Mouse (Mus musculus) gastrocnemius, postnatal 14 days (tissue): ENCODE results near the gene Tmsb15b1. TPM values are rescaled to one million over a fixed set of nuclear protein-coding genes. Genes with fewer than 3 reads are reported as not detected.
"Not testable (repeated sequence)": the region's sequence is repeated elsewhere in the genome, so short reads cannot be mapped to it uniquely, and the experiment has no call there.

ENCODE experiments used
- DNase-seq: peaks from one replicate; pipeline ENCODE4 v3.0.0; 2021; ENCODE audit warnings: mixed read lengths
- intact Hi-C: fragments of 180-260 bp; cut with DNase I; formaldehyde crosslinking; loops from one replicate; pipeline ENCODE4 v1.15.1; 2025; ENCODE audit warnings: low total_unique reads
- long read RNA-seq, 2 experiments: library from polyadenylated mRNA; stranded (forward); transcript quantifications; one replicate each; pipeline ENCODE4 v2.0.0; 2021
- total RNA-seq, 2 experiments: library from RNA; stranded (reverse); gene quantifications; 2 replicates each; pipeline ENCODE4 v1.2.3; 2021

Gene Tmsb15b1
- total RNA-seq, result 1 to 10 TPM; 1.8 to 4.9 TPM
- long read RNA-seq, experiment 1, partial matches to known transcripts, result 0 of 1 reads
- long read RNA-seq, experiment 1, other reads (novel, unspliced or antisense), result 0 of 1 reads
- long read RNA-seq, experiment 2, result 0 reads

DNA sequence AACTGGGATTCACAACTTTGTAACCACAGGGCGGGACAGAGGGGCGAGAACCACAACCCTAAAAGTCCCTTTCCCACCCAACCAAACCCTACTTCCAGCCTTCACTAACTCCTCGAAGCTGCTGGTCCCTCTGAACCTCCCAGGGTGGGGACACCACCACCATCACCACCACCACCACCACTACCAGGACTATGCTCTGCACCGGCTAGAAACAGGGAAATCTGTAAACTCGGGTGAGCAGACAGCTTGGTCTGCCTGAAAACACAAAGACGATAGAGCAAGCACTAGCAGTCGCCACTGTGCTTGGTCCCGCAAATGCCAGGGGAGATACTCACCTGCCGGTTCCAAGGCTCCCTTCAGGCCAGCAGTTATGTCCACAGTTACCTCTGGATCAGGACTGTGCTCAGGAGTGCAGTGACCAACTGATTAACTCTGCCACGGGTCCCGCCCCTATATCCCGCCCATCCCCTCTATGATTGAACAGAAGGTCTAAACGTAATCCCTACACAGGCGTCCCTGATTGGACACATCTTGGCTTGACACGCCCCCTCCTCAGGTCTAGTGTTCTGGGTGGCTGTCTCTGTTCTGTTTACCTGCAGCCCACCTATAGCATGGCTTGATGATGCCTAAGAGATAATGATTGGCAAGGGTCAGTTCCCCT is at the start of gene Tmsb15b1, which contains the start of gene Tmsb15l:
Gene Tmsb15b1, minus strand, starts transcription at position 451 of the 661 bp plus-strand sequence.
Gene Tmsb15l, minus strand, starts transcription at position 446 of the 661 bp plus-strand sequence.
- intact Hi-C loops, result no loop called here
- peak; percentile 7 for DNase-seq

DNA sequence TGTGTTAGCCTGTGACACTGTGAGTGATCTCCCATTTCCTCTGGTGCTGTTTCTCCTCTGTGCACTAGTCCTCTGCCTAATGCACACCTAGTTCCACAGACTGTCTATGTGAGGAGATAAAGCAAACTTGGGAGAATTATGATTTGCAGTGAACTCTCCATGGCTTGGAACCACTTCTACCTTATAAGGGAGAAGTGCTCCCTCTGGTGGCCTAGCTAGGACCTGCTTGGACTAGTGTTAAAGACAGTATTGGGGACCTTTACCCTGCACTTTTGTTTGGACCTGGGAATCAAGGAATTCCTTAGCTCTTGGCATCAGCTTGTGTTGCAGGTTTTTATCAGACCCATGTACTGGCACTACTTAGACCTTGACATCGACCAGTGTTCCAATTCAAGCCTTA is 42.6 kb upstream of the Tmsb15b1 start:
- DNase-seq, result peak; percentile 33
- intact Hi-C loops, result no loop called here

DNA sequence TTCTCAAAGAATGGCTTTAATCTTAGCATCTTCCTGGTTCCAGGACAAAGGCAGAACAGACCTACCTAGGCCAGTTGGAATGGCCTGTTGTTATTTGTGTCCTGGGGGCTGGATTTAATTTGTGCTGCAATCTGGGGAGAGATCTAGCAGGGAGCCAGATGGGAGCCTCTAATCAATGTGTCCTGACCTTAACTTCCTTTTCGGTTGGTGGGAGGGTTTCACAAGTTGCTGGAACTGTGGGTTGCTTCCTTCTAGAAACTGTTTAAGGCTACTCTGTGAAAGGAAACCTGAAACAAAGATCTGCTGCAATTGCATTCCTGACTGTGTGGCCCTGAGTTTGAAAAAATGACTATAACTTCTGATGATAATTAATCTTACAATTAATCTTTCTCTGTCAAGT is 41.0 kb upstream of the Tmsb15b1 start:
- intact Hi-C loops, result no loop called here
- no peak for DNase-seq

DNA sequence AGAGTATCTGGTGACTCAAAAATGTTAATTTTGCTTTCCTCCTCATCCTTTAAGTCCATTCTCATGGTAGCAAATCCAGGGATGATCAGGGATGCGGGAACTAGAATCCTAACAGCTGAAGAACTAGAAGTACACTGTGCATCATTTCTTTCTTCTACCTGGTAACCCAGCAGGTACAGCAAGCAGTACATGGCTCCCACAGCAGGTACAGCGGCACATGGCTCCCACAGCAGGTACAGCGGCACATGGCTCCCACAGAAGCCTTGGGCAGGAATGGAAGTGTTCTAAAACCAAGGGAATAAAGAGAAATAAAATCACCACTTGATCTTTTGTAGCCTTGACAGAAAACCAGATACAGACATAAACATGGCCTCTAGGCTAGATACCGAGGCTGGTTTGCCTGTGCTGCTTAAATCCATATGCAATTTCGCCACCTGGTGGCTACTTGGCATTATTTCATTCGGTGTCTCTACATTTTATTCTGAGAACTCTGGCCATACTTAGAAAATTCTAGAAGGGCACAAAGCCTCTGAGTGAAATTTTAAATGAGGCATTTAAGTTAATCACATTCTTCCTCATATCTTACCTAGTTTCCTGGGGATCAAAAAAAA is 38.5 kb upstream of the Tmsb15b1 start:
- no peak for DNase-seq
- intact Hi-C loops, result no loop called here

DNA sequence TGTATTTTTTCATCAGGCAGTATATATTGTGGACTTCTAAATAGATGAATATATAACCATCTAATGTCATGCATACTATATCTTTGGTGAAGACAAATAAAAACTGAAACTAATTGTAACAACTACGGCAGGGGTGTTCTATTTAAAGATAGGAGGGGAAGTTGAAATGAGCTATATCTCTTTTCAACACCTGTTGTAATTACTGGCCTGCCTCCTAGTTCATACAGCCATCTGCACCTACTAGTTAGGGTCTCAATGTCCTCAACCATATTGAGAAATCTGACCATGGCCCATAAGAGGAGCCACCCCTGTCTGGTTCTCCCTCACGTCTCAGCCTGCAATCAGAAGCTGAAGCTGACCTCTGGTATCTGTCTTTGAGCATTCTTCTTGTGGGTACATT is 19.6 kb upstream of the Tmsb15b1 start:
- intact Hi-C loops, result no loop called here
- no peak for DNase-seq

DNA sequence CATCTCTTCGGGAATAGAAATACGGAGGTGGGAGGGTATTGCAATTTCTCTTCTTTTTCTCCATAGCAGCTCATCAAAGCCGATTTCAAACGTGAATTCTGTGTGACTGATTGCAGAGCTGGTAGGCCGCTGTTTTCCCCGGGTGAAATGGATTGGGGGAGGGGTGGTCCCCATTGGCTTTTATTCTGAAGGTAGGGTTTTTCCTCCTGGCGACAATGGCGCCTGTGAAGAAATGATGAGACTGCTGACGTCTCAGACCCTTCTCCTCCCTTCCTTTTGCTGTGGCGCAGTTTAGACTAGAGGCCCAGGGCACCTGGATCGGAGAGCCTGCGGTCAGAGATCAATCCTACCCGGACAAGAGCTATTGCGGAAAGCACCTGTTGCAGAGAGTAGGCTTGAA is 17.0 kb upstream of the Tmsb15b1 start:
- no peak for DNase-seq

DNA sequence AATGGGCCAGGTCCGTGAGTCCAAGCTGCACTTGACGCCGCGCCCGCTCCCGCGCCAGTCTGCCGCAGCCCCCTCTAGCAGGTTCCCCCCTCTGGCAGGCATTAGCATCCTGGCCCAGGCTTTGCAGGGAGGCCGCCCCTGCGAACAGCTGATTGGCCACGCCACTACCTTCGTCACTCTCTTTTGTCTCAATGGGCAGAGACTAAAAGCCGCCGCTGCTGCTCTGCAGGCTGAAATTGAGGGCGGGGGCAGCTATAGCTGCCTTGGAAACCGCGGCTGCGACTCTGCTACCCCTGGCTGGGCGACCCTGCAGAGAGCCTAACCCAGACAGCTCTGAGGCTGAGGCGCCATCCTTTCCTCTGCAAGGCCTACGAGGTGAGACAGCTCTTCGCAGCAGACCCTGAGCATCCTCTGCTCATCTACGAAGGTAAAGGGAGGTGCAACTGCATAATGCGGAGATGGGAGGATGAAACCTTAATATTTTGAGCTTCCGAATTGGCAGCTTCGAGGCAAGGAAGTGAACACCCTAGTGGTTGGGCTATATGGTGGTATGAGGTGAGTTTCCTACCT is 16.4 kb upstream of the Tmsb15b1 start, which contains the start of gene Zcchc18:
Gene Zcchc18, plus strand, starts transcription at position 178 of the 570 bp plus-strand sequence.
- peak; percentile 28 for DNase-seq
- intact Hi-C loops, result no loop called here

More for the DNA sequence above, 17.0 kb upstream of the Tmsb15b1 start:
- intact Hi-C loops, result no loop called here

DNA sequence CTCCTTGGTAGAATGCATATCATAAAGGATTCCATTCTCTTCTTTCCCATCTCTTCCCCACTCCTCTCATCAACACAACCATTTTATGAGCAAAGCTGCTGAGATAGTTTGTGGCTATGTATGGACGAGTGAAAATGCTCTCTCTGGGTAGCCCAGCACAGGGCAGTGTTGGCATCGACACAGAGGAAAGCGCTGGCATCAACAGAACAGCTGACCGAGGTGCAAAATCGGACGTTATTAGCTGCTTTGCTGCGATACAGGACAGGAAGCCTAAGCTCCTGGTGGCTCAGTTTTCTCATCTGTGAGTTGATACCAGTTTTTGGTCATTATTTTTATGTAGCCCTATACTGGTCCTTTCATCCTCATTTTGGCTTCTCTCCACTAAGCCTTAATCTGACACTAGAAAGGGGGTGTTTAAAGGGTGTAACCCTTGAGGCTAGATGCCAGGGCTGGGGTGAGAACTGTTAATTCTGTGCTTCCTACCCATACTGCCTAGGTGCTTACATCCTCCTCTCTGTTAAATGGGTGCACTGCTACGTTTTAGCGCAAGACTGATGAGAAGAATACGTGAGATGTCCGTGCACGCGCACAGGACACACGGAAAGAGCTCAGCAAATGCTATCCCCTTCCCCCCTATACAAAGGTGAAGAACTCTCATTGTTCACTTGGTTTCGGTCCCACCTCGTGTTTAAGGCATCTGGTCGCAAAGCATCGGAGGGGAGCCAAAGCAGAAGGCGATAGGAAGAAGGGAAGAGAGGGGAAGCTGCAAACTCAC is 15.7 kb upstream of the Tmsb15b1 start:
- intact Hi-C loops, result no loop called here
- no peak for DNase-seq

DNA sequence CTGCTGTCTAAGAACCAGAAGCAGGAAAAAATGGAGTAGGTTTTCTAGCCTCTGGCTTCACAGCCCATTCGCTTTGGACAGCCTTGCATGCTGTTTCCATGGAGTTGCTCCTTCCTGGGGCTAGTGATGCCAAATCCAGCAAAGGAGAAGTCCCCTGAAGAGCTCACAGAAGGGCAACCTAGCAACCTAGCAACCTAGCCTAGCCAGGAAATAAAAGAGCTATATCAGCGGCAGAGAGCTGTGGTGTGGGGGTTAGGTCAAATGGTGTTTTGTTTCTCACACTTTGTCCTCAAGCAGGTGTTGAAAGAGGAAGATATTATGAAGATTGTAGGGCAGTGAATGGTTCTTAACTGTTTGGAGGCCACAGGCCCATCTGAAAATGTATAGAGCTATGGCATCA is 14.6 kb upstream of the Tmsb15b1 start:
- DNase-seq, result no peak
- intact Hi-C loops, result no loop called here

DNA sequence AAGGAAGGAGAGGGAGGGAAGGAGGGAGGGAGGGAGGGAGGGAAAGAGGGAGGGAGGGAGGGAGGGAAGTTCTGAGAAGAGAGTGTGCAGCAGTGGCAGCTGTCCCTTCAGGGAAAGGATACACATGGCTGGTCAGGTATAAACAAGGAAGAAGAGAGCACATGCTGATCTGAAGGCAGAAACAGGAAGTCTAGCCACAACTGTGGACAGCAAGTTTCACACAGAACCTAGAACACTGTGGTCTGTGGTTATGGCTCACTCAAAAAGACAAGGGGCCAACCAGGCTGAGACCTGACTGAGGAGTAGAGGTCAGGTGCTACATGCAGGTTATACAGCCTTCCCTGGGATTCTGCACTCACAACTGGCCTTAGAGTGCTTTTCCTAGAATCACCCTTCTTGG is 9.4 kb upstream of the Tmsb15b1 start:
- intact Hi-C loops, result no loop called here
- DNase-seq, result no peak

DNA sequence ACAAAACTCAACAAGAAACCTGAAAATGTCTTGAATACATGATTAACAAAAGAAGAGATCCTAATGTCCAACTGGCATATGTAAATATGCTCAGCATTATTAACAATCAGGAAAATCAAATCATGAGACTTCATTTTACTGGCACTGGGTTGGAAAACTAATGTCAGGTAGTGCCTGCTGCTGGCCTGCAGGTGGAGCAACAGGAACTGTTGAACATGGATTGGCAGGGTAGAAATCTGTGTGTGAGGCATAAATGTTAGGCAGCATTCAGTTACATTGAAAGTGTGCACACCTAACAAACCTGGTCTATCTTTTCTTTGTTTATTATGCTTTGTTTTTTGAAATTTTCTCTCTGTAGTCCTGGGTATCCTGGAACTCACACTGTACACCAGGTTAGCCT is 1.9 kb upstream of the Tmsb15b1 start:
- DNase-seq, result no peak

DNA sequence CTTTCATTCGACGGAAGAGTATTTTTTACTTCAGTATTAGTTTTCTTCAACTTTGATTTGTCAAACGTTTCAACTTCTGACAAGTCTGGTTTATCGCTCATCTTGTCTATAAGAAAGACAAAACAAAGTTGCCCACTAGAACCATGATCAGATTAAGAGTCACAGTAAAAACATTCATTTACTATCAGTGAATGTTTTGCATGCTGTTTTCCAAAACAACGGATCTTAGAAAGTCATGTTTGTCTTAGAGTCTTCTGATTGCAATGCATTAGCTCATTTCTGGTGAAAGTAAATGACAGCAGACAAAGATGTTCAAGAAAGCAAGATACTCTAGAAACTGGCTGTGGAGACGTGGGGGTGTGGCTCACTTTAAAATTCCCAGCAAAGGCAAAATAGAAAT is 1.3 kb downstream of the Tmsb15b1 start, which contains the start of gene Tmsb15b2:
Gene Tmsb15b2, minus strand, starts transcription at position 101 of the 400 bp plus-strand sequence.
- intact Hi-C loops, DNase-seq: not testable (repeated sequence)

More for the DNA sequence above, 1.9 kb upstream of the Tmsb15b1 start:
- intact Hi-C loops, result no loop called here

DNA sequence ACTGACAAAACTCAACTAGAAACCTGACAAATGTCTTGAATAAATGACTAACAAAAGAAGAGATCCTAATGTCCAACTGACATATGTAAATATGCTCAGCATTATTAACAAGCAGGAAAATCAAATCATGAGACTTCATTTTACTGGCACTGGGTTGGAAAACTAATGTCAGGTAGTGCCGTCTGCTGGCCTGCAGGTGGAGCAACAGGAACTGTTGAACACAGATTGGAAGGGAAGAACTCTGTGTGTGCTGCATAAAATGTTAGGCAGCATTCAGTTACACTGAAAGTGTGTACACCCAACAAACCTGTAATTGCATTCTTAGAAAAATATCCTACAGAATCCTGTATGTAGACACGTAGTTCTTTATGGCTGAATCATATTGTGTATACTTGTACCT is 17.0 kb downstream of the Tmsb15b1 start:
- DNase-seq, result no peak
- intact Hi-C loops, result no loop called here

DNA sequence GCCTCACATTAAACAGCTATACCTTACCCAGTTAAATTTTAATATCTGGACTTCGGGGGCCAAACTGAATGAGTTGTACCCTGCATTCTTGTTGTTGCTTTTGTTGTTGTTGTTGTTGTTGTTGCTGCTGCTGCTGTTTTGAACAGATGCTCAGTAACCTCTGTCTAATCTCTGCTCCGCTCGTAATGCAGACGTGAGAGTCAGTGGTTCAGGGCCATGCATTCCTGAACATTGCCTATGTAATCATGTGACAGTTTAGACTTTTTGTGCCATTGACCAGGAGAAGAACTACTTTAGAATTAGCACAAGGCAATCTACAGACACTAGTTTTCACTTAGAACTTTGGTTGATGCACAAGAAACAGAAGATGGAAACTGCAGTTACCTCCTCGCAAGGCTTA is 18.4 kb downstream of the Tmsb15b1 start:
- intact Hi-C loops, DNase-seq: not testable (repeated sequence)

DNA sequence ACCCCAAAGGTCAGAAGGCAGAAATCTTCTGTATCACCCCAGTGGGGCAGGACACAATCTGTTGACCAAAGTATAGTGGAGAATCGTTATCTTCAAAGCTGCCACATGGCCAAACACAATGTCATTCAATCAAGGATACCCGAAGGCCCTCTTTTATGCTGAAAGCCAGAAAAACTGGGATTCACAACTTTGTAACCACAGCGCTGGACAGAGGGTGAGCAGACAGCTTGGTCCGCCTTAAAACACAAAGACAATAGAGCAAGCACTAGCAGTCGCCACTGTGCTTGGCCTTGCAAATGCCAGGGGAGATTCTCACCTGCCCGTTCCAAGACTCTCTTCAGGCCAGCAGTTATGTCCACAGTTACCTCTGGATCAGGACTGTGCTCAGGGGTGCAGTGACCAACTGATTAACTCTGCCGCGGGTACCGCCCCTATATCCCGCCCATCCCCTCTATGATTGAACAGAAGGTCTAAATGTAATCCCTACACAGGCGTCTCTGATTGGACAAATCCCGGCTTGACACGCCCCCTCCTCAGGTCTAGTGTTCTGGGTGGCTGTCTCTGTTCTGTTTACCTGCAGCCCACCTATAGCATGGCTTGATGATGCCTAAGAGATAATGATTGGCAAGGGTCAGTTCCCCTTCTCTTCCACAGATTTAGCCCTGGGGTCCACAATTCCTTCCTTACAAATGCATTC is 18.9 kb downstream of the Tmsb15b1 start:
- intact Hi-C loops, result not testable (repeated sequence)
- peak; percentile 36 for DNase-seq

DNA sequence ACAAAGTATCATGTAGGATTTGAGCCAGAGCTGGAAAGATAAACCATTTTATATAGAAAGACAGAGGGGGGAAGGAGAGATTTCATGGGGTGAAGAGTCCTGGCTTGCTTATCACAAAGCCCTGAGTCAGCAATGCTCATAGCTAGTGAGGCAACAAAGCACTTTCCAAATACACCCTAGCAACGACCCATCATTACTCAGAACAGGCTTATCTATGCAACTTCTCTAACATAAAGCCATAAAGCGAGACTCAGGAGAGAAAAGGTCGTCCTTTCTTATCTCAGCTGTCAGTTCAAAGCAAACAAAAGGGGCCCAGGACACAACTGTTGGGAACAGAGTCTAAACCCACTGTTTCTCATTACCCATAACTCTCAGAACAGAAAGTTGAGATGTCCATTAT is 38.7 kb downstream of the Tmsb15b1 start:
- DNase-seq, result no peak
- intact Hi-C loops, result no loop called here

DNA sequence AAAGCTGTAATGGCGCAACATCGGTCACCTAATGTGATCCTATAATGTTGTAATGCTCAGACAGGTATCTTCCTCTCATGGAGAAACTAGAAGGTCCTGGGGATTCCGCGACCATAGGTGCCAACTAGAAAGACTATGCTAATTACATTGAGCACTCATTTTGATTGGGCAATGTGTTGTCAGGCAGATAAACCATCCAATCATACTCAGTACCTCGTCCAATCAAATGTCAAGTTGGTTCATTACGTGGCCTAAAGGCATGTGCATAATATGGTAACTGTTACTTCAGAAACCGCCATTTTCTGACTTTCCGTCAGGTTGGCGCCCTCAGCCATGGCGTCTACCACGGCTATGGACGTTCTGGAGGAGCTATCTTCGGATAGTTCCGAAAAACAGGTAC is 49.6 kb downstream of the Tmsb15b1 start, which contains the start of gene H2bfm:
Gene H2bfm, plus strand, starts transcription at position 295 of the 400 bp plus-strand sequence.
- DNase-seq, result no peak
- intact Hi-C loops, result no loop called here

DNA sequence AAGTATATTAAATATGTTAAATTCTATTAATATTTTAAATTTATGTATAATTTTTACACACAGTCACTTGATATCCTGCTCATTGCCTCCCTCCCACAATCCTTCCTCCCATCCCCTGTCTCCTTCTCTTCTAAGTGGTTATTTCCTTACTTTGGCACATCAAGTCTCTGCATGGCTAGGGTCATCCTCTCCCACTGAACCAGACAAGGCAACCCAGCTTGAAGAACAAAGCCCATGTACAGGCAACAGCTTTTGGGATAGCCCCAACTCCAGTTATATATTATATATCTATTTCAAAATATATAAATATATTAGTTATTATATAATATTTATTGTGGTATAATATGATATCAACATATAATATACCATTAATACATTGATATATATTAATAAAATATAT is 50.8 kb downstream of the Tmsb15b1 start:
- no peak for DNase-seq

More for the DNA sequence above, 50.8 kb downstream of the Tmsb15b1 start:
- intact Hi-C loops, result no loop called here
